Mouse (Mus musculus): Measurements from ENCODE around the gene Tmod3. TPM values are rescaled to one million over a fixed set of nuclear protein-coding genes. Genes with fewer than 3 reads are reported as not detected.

Gene Tmod3
- polyA plus RNA-seq, 1 experiment, result 20.1 TPM

DNA sequence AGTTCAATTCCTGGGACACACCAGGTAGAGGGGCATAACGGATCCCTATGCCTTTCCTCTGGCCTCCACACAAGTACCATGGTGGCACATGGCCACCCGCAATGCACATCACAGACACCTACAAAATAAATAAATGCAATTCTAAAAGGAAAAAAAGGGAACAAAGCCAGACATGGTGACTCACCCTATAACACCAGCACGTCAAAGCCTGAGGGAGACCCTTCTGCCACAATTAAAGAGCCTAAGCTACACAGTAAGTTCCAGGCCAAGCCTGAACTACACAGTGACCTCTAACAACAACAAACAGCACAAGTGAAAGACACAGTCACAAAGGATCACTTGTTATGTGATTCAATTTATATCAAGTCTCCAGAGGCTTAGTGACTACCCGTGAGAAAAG is 5.7 kb downstream of the Tmod3 start:
- H3K4me1 ChIP-seq (ENCODE audit: control insufficient read depth, insufficient read depth, low read length), result peaks cover 11% of the 10 kb centered on the region
- no peaks in the 10 kb centered on the region for H3K27me3 ChIP-seq (replicated peaks; ENCODE audit: control insufficient read depth, insufficient read depth, low read length)
- no peak overlapping the region for H3K27ac ChIP-seq (ENCODE audit: insufficient read depth, low read depth, low read length)
- no peak for DNase-seq
- no peak for TF ChIP-seq POLR2A (IDR thresholded peaks at IDR 0.05; ENCODE audit: low read depth, low read length)
- no peaks in the 10 kb centered on the region for H3K36me3 ChIP-seq (ENCODE audit: control insufficient read depth, insufficient read depth, low read length)
- H3K4me3 ChIP-seq (ENCODE audit: insufficient read depth, low read depth, low read length), result no peak overlapping the region
- 74% methylated on average over 4 of the region's 4 CpGs for WGBS

DNA sequence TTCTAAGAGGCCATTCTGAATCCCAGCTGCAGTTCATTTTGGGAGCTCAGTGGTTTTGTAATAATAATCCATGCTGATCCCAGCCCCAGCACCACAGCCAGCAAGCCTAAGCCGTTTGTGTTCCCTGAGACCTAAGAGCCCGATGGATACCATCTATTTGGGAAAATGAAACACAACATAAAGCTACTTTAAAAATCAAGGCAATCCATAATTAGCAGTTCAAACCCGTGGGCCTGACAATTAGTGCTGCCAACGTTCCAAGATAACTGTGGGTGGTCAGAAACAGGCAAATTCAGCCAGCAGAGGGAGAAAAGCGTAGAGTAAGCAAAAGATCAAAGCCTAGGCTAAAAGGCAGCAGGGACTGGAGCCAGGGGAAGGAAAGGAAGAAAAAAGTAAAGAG is 8.1 kb downstream of the Tmod3 start:
- Histone ChIP-seq H3K36me3 (ENCODE audit: control insufficient read depth, insufficient read depth, low read length) (no peaks in the 10 kb centered on the region), H3K27ac (ENCODE audit: insufficient read depth, low read depth, low read length) (no peak overlapping the region)
- TF ChIP-seq POLR2A (IDR thresholded peaks at IDR 0.05; ENCODE audit: low read depth, low read length) (no peak), CTCF (conservative IDR thresholded peaks at IDR 0.05; ENCODE audit: insufficient read depth, insufficient read length, low read depth, low read length) (no peak)

DNA sequence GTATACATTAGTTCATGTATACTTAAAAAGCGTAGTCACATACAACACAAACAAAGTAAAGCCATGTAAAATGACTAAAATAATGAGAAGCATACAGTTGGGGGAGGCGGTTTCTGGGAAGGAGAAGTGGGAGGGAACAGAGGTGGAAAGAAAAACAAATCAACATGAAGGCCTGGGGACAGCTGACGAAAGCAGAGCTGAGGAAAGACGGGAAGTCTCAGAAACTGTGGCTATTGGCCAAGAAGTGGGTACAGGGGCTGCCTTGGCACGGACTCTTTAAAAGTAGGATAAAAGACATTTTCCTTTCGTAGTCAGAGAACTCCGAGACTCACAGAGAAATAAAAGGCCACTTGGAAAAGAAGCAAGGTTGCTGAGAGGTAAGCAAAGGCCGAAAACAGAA is 10.4 kb downstream of the Tmod3 start:
- Histone ChIP-seq H3K27ac (ENCODE audit: insufficient read depth, low read depth, low read length) (no peak overlapping the region), H3K4me3 (ENCODE audit: insufficient read depth, low read depth, low read length) (no peak overlapping the region), H3K36me3 (ENCODE audit: control insufficient read depth, insufficient read depth, low read length) (no peaks in the 10 kb centered on the region), H3K4me1 (ENCODE audit: control insufficient read depth, insufficient read depth, low read length) (peaks cover 5% of the 10 kb centered on the region; the same call in 1 of the 2 replicates), H3K27me3 (replicated peaks; ENCODE audit: control insufficient read depth, insufficient read depth, low read length) (no peaks in the 10 kb centered on the region)
- peak; percentile 31 for DNase-seq
- TF ChIP-seq CTCF (conservative IDR thresholded peaks at IDR 0.05; ENCODE audit: insufficient read depth, insufficient read length, low read depth, low read length) (no peak), POLR2A (IDR thresholded peaks at IDR 0.05; ENCODE audit: low read depth, low read length) (no peak)
- WGBS, result 61% methylated on average over 8 of the region's 8 CpGs

More for the DNA sequence above, 8.1 kb downstream of the Tmod3 start:
- Histone ChIP-seq H3K4me3 (ENCODE audit: insufficient read depth, low read depth, low read length) (no peak overlapping the region), H3K4me1 (ENCODE audit: control insufficient read depth, insufficient read depth, low read length) (peaks cover 9% of the 10 kb centered on the region), H3K27me3 (replicated peaks; ENCODE audit: control insufficient read depth, insufficient read depth, low read length) (no peaks in the 10 kb centered on the region)
- WGBS, result 47% methylated on average over 5 of the region's 5 CpGs
- no peak for DNase-seq

DNA sequence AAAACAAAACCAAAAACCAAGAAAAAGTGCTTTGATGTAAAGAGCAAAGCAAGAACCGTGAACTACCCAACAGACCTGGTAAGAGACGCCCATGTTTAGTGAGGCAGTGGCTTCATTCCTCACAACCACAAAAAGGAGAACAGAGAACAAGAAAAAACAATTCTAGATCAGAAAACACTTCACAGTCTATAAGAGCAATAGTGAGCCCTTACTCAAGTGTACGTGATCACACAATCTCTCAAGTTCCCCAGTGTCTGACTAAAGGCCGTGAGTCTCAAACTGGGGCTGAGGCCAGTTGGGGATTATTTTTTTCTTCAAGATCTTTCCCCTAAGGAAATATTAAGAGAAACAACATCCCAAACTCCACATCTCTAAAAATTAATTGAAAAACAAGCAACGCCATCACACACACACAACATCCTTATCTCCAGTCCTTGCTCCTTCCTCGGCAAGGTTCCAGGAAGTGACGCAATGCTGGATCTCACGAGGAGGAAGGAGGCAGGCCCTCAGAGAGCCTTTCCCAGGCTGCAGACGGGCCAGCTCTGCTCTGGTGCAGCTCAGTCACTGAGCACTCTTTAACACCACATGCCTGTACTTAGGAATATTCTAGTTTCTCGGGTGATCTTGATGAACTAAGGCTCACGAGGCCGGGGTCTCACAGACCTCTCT is 12.4 kb downstream of the Tmod3 start:
- no peak overlapping the region for H3K4me3 ChIP-seq (ENCODE audit: insufficient read depth, low read depth, low read length)

DNA sequence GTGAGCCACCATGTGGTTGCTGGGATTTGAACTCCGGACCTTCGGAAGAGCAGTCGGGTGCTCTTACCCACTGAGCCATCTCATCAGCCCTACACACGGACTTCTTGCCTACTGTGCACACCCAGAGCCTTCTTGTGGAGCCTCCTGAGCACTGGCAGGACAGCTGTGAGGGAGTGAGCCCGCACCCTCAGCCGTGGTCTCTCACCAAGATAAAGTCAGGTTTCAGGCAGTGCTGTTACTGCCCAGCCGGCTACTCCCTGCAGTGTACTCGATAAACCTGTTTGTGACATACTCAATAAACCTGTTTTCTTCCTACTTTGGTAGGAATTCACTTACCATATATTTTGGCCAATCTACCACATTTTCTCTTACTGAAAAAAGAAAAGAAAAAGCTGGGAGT is 13.9 kb downstream of the Tmod3 start:
- Histone ChIP-seq H3K4me3 (ENCODE audit: insufficient read depth, low read depth, low read length) (no peak overlapping the region), H3K27me3 (replicated peaks; ENCODE audit: control insufficient read depth, insufficient read depth, low read length) (no peaks in the 10 kb centered on the region), H3K27ac (ENCODE audit: insufficient read depth, low read depth, low read length) (no peak overlapping the region), H3K36me3 (ENCODE audit: control insufficient read depth, insufficient read depth, low read length) (no peaks in the 10 kb centered on the region), H3K4me1 (ENCODE audit: control insufficient read depth, insufficient read depth, low read length) (peaks cover 8% of the 10 kb centered on the region; the same call in 1 of the 2 replicates)
- TF ChIP-seq CTCF (conservative IDR thresholded peaks at IDR 0.05; ENCODE audit: insufficient read depth, insufficient read length, low read depth, low read length) (no peak), POLR2A (IDR thresholded peaks at IDR 0.05; ENCODE audit: low read depth, low read length) (no peak)
- no peak for DNase-seq
- 84% methylated on average over 8 of the region's 8 CpGs for WGBS

More for the DNA sequence above, 12.4 kb downstream of the Tmod3 start:
- peaks cover 2% of the 10 kb centered on the region; the same call in 1 of the 2 replicates for H3K4me1 ChIP-seq (ENCODE audit: control insufficient read depth, insufficient read depth, low read length)
- H3K27ac ChIP-seq (ENCODE audit: insufficient read depth, low read depth, low read length), result peak overlapping the region; percentile 39; the same call in 1 of the 2 replicates
- TF ChIP-seq CTCF (conservative IDR thresholded peaks at IDR 0.05; ENCODE audit: insufficient read depth, insufficient read length, low read depth, low read length), result no peak
- H3K27me3 ChIP-seq (replicated peaks; ENCODE audit: control insufficient read depth, insufficient read depth, low read length), result no peaks in the 10 kb centered on the region
- no peaks in the 10 kb centered on the region for H3K36me3 ChIP-seq (ENCODE audit: control insufficient read depth, insufficient read depth, low read length)
- WGBS, result 66% methylated on average over 12 of the region's 12 CpGs
- peak; percentile 93 for DNase-seq

DNA sequence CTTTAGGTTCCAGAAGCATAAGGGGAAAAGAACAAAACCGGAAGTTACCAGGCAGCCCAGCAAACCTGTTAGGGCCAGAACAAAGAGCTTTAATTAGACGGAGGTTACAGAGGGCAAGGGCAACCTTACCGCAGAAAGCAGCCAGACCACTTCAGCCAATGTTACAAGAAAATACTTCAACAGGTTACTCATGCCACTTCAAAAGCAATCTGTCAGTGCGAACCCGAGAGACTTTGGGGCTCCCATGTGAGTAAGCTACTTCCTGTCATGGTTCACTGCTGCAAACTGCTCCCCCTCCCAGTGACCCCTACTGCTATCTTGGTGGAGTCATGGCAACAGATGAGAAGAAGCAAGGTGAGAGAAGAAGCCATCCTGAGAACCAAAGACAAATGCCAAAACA is 18.0 kb downstream of the Tmod3 start:
- peak; percentile 26 for DNase-seq
- Histone ChIP-seq H3K4me1 (ENCODE audit: control insufficient read depth, insufficient read depth, low read length) (peaks cover 8% of the 10 kb centered on the region; the same call in 1 of the 2 replicates), H3K27me3 (replicated peaks; ENCODE audit: control insufficient read depth, insufficient read depth, low read length) (no peaks in the 10 kb centered on the region), H3K27ac (ENCODE audit: insufficient read depth, low read depth, low read length) (peak overlapping the region; percentile 70; the same call in 1 of the 2 replicates), H3K4me3 (ENCODE audit: insufficient read depth, low read depth, low read length) (no peak overlapping the region), H3K36me3 (ENCODE audit: control insufficient read depth, insufficient read depth, low read length) (no peaks in the 10 kb centered on the region)
- 10% methylated on average over 5 of the region's 5 CpGs for WGBS
- TF ChIP-seq CTCF (conservative IDR thresholded peaks at IDR 0.05; ENCODE audit: insufficient read depth, insufficient read length, low read depth, low read length), result no peak
- TF ChIP-seq POLR2A (IDR thresholded peaks at IDR 0.05; ENCODE audit: low read depth, low read length), result no peak

DNA sequence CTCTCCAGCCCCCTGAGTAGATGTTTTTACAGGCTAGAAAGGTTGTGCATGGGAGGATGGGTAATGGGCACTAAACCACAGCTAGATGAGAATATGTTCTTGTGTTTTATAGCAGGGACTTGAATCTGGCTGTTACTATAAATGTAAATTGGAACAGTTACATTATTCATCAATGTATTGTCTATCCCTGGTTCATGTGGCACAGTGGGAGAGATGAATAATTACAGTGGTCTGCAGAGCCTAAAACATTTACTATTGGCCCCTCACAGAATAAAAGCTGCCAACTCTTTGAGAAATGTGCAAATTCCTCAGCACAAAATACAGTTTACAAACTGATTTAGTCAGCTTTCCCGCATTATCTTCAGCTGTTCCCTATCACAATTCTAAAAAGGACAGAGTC is 23.0 kb downstream of the Tmod3 start:
- DNase-seq, result no peak
- no peak overlapping the region for H3K4me3 ChIP-seq (ENCODE audit: insufficient read depth, low read depth, low read length)
- H3K4me1 ChIP-seq (ENCODE audit: control insufficient read depth, insufficient read depth, low read length), result peaks cover 3% of the 10 kb centered on the region; the same call in 1 of the 2 replicates
- 88% methylated on average over 1 of the region's 1 CpGs for WGBS
- TF ChIP-seq POLR2A (IDR thresholded peaks at IDR 0.05; ENCODE audit: low read depth, low read length), result no peak
- TF ChIP-seq CTCF (conservative IDR thresholded peaks at IDR 0.05; ENCODE audit: insufficient read depth, insufficient read length, low read depth, low read length), result no peak
- H3K27me3 ChIP-seq (replicated peaks; ENCODE audit: control insufficient read depth, insufficient read depth, low read length), result no peaks in the 10 kb centered on the region
- H3K27ac ChIP-seq (ENCODE audit: insufficient read depth, low read depth, low read length), result no peak overlapping the region
- no peaks in the 10 kb centered on the region for H3K36me3 ChIP-seq (ENCODE audit: control insufficient read depth, insufficient read depth, low read length)
